Mouse (Mus musculus) 3T3-L1 (cell line): ENCODE measurements around the gene Rin2.

Experiments
- DNase-seq: peaks from one replicate; pipeline ENCODE4 v3.0.0-alpha.2; 2015; ENCODE audit warnings: low read depth, low spot score

Rin2 gene

DNA sequence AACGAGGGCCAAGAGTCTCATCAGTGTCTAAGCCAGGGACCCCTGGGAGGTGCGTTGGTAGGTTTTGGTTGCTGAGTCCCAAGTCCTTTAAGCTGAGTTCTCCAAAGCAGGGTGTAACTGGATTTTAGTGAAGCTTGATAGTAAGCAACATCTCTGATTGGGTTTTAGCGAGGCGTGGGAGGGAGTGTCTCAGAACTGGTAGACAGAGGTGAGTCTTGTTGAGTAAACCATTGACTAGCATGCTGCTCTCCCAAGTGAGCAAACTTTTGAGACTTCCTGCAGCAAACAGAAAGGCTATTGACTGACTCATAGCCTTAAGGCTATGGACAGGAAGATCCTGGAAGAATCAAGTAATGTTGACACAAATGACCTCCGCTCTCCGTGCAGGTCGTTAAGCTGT is 112.5 kb downstream of the Rin2 start:
- DNase-seq, result peak; percentile 39

DNA sequence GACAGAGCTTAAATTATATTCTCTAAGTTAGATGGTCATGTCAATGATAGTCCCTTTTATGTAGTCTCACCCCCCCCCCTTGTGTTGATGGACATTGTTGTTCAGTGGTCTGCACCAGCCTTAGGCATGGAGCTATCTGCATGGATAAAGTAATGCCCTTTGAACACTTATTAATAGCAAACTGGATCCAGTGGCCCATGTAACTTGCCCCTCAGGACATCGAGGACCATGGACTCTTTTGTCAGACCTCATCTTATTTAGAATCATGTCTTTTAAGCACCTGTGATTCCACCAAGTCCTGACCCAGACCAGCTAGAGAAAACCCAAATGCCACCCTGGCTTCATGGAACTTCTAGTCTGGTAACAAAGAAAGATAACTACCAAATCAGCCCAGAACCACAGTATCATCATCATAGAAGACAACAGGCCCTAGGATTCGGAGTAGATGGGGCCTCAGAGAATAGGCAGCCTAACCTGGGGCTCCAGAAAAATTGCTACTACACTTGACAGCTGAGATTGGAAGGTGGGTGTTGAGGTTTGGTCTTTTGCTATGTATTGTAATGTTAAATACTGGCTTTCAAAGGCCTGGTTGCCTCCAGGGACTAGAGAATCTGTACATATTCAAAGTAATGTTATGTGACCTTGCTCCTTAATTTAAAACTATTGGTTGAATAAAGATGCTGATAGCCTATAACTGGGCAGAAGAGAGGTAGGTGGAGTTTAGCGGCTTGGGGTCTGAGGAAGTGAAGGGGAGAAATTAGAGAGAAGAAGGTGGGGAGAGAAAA is 113.7 kb downstream of the Rin2 start:
- no peak for DNase-seq

DNA sequence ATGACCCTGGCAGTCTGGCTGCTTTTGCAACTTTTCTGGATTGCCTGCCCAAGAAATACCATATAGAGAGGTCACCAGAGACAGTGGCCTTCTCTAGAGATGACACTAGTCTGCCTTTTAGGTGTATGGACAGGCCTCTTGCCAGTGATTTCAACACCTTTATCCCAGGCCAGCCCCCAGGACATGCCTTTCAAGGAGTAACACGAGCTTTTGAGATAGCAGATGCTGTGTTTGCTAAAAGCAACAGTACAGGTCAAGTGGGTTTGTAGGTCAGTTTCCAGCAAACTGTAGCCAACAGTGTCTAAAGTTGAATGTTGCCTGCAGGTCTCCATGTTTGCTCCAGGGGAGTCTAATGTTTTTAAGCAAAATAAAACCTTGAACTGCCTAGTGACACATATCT is 118.7 kb downstream of the Rin2 start:
- no peak for DNase-seq

DNA sequence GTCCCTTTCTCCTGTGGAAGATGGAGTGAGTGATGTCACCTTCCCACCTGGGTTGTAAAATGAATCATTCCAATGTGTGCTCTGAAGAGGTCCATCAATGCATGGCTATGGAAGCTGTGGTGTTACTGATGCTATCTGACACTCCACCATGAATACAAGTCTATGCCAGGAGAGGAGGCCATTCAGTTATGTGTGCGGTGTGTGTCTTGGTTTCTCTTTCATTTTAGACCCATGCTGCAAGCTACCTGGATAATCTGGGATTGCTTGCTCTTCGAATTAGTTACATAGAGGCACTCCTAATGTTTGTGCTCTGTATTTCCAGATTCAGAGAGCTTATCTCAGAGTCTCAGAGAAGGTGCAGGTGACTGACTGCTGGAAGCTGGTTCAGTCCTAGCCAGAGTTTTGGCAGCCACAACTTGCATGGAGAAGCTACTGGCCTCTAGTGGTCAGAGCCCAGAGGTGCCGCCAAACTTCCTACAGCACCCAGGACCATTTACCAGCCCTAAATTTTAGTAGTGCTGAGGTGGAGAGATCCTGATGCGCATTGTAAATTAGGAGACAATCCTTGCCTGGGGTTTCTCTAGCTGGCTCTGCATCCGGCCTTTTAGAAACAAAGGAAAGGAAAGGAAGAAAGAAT is 119.4 kb downstream of the Rin2 start:
- DNase-seq, result peak; percentile 83

DNA sequence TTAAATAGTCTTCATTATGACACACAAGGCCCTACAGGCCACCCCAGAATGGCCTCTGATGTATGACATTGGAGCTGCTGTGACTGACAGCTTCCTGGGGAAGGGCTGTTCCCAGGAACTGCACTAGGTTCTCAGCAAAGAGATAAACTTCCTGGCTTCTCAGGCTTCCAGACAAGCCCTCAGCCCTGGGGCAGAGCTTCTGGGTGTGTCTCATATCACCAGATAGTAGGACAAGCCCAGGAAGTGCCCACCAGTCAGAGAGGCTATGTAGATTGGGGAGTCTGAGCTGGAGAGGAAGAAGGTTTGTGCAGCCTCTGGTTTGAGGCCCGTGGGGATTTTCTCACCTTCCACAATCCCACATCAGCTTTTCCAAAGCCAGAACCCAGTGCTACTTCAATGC is 122.8 kb downstream of the Rin2 start:
- DNase-seq, result peak; percentile 9

DNA sequence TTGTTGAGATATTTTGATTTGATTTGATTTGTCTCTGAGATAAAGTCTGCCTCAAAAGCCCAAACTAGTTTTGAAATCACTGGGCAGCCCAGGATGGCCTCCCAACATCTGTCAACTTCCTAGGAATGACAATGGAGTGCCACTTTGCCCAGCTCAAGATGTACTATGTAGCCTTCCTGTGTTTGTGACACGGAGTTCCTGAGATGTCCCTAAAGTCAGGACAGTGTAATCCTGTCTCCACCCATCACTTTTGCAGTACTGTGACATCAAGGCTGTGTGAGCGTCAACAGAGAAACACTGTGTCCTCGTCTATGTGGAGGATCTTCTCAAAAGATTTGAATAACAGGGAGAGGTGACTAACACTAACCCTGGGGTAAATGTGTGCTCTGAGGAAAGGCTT is 123.9 kb downstream of the Rin2 start:
- DNase-seq, result no peak

DNA sequence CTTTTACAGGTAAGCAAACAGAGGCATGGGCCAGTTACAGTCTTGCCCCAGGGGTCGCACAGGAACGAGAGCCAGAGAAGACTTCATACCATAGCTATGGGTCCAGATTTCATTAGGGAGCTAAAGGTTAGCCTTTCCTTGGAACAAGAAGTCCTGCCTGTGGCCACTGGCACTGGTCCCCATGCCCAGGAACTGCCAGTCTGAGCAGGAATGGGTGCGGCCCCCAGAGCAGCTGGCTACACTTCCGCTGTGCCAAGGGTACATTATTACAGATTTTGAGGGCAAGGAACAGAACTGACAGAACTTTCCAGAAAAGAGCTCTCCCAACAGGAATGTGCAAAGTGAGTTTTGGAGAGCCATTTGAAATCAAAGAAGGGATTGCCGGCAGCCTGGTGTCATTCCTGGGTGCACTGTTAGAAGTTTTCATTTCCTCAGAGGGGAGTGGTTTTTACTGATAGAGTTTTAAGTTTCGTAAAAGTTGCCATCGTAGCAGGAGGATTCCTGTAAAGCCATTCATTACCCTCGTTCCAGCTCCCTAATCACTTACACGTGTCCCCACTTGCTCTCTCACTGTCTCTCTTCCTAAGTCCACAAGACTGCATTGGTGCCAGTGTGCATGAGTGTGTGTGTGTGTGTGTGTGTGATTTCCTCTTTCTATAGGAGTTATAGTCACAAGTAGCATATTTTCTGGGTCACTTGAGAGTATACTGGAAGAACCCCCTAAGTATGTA is 126.5 kb downstream of the Rin2 start:
- DNase-seq, result no peak

DNA sequence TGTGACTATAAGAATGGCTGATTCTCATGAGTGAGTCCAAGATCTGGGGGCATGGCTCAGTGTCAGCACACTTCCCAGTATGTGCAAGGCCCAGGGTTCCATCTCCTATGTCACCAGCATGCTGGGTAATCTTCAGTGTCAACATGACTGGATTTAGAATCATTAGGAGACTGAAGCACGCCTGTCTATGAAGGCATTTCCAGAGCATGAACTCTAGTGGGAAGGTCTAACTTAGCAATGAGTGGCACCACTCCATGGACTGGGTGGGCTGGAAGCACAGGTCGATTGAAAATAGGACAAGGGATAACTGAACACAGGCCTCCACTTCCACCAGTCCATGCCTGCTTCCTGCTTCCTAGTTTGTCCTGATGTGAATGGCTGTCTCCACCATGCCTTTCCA is 127.6 kb downstream of the Rin2 start:
- DNase-seq, result no peak

DNA sequence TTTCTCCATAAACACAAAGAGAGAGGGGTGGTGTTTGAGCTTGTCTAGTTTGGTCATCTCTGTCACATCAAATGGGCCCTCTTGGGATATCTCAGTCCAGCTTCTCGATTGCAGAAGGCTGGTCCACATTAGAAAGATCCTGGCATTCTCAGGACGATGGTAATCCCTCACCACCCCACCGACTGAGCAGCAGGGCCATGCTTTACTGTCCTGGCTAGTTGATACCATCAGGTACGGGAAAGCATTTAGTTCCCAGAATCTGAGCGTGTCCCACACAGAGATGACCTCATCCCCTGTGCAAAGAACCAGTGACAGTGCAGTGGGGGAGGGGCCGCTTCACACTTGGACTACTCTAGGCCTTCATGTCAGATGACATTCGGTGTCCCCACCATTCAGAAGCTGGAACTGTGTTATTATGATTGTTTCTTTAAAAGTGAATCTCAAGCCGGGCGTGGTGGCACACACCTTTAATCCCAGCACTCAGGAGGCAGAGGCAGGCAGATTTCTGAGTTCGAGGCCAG is 128.9 kb downstream of the Rin2 start:
- DNase-seq, result no peak

DNA sequence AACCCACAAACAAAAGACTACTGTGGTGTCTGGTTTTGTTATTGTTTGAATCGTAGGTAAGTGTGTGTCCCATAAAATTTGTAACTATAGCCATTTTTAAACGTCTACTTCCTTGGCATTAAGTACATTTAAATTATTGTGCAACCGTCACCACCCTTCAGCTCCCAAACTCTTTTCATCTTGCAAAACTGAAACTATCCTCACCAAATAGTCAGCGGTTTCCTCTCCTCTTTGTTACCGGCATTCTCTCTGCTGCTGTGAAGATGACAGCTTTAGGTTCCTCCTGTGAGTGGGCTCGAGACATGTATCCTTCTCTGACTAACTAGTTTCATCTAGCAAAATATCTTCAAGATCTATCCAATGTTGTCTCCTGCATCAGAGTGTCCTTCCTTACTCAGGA is 129.5 kb downstream of the Rin2 start:
- no peak for DNase-seq

DNA sequence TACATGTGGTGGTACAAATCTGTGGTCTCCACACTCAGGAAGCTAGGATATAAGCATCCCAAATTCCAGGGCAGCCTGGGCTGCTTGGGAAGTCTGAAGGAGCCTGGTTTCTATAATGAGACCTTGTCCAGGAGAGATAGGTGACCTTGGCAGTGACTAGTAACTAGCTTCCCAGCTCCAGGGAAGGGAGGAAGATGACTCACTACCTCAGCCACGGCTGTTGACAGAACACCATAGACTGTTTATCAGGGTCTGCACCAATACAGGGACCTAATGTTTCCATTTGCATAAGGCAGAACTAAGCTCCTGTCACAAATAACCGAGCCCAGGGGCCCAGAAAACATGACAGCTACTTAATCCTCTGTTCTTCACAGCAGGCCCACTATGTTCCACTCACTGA is 132.3 kb downstream of the Rin2 start:
- DNase-seq, result peak; percentile 45

DNA sequence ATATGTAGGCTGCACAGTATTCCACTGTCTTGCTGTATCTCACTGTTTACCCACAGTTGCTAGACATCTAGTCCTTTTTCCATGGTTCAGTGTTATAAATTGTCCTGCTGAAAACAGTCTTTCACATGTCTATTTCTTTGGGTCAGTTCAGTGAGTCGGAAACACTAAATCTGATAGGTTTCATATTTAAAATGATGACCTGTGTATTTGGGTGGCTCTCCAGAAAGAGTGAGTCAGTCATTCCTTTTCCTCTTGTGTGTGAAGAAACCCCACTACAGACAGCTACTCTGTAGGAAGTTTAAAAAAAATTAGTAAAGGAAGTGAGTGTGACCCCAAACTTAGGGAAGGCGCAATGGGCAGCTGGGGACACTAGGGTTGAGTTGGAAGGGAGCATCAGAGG is 133.2 kb downstream of the Rin2 start:
- peak; percentile 56 for DNase-seq

DNA sequence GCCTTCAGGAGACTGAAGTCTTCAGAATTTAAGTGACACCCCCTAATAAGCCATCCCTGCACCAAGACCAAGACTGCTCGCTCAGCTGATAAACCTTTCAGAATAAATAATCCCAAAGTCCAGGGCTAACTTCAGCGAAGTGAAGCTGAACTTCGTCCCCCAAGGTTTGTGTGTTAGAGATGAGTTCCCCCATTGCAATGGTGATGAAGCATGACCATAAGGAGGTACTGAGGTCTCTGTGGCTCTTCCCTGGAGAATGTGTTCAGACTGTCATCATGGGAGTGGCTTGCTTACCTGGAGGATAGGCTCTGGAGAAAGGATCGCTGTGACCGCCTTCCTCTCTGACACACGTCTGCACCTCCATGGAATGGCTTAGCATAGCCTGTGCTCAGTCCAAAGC is 133.7 kb downstream of the Rin2 start:
- DNase-seq, result no peak

DNA sequence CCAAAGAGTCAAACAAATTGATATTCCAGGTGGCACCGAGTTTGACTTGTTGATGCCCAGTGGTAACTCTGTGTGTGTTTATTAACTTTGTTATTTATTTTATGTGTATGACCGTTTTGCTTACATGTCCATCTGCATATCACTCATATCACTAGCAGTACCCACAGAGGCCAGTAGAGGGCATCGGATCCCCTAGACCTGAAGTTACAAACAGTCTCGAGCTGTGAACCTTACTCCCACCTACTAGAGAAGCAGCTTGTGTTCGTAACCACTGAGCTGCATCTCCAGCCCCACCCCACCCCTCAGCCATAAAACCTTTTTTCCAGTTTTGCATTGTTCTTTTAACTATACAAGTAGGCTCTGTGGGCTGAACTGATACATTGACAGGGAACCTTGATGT is 135.7 kb downstream of the Rin2 start:
- peak; percentile 45 for DNase-seq

DNA sequence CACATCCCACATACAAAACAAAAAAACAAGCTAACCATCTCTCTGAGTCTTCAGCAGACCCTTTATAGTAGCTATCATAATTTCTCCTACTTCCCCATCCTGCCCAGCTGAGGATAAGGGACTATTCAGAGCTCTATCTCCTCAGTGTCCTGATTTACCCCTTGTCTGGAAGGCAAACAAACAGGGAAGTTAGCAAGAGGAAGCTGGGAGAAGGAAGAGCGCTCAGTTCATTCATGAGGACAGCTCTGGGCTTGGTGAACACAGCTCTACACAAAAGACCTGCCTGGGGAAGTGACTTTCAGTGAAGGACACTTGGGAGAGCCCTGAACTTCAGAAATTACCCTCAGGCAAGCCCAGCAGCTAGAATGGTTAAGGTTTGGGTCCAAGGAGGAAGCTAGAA is 137.8 kb downstream of the Rin2 start:
- DNase-seq, result no peak

DNA sequence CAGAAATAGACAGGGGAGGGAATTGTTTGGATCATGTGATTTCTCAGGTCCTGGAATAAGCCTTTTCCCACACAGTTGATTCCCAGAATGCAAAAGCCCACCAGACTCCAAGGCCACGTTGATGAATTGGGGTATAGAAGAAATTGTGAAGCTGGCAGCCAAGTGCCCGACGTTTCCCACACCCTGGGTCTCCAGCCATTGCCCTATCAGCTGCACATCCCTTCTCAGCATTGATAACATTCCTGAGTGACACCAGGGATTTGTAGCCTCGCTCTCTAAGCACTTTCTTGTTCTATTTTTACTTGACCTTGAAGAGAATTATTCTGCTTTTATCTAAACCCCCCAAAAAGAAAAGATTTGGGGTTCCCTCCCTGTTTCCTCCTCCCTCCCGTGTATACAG is 142.2 kb downstream of the Rin2 start:
- DNase-seq, result no peak

DNA sequence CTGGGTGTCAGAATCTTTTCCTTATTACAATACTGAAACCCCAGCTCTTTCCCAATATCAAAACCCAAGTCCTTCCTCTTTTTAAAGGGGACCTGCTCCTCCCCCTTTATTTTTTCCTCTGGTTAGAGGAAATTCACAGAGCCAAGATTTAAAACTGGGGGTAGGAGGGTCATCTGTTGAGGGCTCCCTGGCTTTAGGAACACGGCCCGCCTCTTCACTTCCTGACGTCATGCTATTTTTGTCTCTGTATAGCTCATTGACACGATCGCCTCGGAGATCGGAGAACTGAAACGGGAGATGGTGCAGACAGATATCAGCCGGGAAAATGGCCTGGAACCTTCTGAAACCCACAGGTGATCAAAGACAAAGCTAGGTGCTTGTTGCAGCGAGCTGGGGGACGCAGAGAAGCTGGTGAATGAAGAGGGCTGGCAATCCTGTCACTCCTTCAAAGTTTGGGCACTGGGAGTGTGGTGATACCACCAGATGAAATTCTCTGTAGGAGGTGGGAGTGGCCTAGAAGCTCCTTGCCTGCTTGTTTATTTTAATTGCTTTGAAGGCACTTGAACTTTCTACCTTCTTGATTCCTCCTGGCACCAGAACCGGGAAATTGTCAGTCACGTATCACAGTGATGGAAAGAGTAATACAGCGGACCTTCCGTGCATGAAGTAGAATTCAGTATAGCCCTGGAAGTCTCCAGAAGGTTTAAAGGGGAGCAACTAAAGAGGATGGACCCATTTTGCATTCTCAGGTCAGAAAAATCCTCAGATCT is 147.2 kb downstream of the Rin2 start:
- DNase-seq, result no peak

DNA sequence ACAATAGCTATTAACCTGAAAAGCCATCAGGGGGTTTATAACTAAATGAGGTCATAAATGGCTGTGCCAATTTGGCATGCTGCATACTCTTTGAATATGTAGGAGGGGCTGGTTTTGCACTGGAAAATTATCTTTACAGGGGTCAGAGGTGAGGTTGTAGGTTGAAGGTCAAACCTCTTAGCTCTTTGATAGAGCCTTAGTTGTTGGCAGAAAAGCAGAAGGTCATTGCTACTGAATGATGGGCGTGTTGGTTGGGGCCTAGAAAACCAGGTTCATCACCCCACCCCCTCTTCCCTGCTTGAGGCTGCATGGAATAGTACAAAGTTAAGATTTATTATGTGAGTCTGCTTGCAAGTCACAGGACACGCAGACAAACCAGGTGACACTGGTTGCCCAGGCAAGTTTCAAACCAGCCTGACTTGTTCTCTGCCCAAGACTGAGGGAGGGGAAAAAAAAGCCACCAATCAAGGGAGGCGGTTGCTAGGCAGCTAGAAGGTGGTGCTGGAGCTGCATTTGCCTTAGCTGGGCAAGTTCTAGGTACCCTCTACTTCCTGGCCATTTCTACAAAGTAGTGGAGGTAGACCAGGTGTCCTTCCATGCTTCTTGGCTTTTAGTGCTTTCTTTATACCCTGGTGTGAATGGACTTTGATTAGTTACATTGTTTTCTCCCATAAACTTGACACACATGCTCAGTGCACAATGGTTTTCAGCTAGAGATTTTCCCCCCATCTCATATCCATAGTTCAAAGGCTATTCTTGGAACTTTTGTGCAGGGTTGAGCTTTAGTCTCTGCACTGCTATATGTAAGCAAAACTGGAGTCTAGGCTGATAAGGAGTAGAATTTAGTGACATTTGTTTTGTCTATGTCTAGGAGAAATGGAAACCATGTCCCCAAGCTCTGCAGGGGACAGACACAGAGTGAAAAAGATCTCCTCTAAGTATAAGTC is 148.0 kb downstream of the Rin2 start:
- no peak for DNase-seq

DNA sequence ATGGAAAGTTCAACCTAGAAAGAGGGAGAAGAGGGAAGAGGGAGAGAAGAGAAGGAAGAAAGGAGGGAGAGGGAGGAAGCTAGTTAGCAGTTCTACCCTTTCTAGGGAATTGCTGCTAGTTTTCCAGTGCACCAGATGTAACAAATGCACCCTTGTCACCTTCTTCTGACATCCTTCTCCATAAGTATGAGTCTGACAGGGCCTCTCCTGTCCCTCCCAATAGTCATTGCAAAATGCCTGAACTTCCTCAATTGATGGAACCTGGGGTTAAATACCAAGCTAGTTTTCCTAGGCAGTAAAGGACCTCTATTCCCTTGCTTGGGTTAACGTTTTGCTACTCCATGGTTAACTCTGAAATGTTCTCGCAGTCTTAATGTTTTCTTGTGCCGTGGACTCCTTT is 149.7 kb downstream of the Rin2 start:
- DNase-seq, result no peak

DNA sequence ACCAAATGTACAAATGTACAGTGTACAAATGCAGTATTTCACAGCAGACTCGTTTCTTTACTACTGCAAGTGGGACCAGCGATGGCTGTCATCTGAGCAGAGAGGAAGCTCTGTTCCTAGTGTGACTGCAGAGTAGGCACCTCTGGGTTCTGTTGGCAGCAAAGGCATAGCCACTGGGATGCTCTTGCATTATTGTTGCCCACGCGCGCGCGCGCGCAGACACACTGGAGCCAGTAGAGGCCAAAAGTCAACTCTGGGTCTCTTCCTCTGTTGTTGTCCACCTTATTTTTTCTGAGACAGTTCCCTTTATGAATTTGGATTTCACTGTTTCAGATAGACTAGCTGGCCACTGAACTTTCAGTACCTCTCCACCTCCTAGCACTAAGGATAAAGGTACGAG is 150.2 kb downstream of the Rin2 start:
- no peak for DNase-seq

DNA sequence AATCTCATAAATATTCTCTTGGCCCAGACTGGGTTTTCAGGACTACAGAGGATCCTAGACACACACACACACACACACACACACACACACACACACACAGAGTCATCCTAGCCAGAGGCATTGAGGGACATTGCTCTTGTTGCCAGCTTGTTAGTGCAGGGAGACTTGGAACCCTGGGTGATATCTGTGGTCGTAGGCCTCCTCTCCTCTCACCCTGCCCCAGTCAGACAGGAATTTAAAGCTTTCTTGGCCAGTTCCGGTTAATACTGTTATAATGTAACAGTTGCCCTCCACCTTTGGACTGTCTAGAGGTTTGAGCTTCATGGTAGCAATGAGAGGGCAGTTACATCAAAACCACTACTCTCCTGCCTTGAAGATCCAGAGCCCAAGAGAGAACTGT is 152.9 kb downstream of the Rin2 start:
- no peak for DNase-seq
